Mouse (Mus musculus) liver, embryonic 13.5 days (tissue): ENCODE measurements around the gene Abhd13. TPM values are rescaled to one million over a fixed set of nuclear protein-coding genes. Genes with fewer than 3 reads are reported as not detected.

Experiments
- ATAC-seq: fragments of 200-750 bp; cut with Nextera tagmentation; 2 replicates; pipeline ENCODE4 v1.8.0; 2017; ENCODE audit warnings: low read depth, mild to moderate bottlenecking, moderate number of reproducible peaks, moderate library complexity
- DNase-seq: peaks from one replicate; pipeline ENCODE4 v3.0.0; 2022
- H3K27ac ChIP-seq: fragments of 300-500 bp; sonication (generic); 2 replicates; pipeline ENCODE4 v1.5.1; 2015; ENCODE audit warnings: moderate library complexity, mild to moderate bottlenecking, inconsistent platforms
- H3K27me3 ChIP-seq: fragments of 300-500 bp; sonication (generic); 2 replicates; pipeline ENCODE4 v1.6.1; 2015; ENCODE audit warnings: mild to moderate bottlenecking, inconsistent platforms
- H3K36me3 ChIP-seq: fragments of 300-500 bp; sonication (generic); 2 replicates; pipeline ENCODE4 v1.6.1; 2015; ENCODE audit warnings: mild to moderate bottlenecking, inconsistent platforms
- H3K4me1 ChIP-seq: fragments of 300-500 bp; sonication (generic); replicated peaks from 2 replicates; pipeline ENCODE4 v1.6.1; 2015; ENCODE audit warnings: inconsistent platforms
- H3K4me2 ChIP-seq: fragments of 300-500 bp; sonication (generic); 2 replicates; pipeline ENCODE4 v1.6.1; 2015; ENCODE audit warnings: inconsistent platforms, mild to moderate bottlenecking, moderate library complexity
- H3K4me3 ChIP-seq: fragments of 300-500 bp; sonication (generic); replicated peaks from 2 replicates; pipeline ENCODE4 v1.5.1; 2015; ENCODE audit warnings: mild to moderate bottlenecking, inconsistent platforms
- H3K9ac ChIP-seq: fragments of 300-500 bp; sonication (generic); 2 replicates; pipeline ENCODE4 v1.6.1; 2015; ENCODE audit warnings: mild to moderate bottlenecking, inconsistent platforms
- H3K9me3 ChIP-seq: fragments of 300-500 bp; sonication (generic); replicated peaks from 2 replicates; pipeline ENCODE4 v1.6.1; 2016; ENCODE audit warnings: inconsistent platforms
- WGBS: fragments of 180-500 bp; shearing (Covaris S2); methylation state at CpG from one replicate; pipeline ENCODE4 v1.1.7; 2015; ENCODE audit not compliant: insufficient replicate concordance; 5-methylcytosine and 5-hydroxymethylcytosine counted together
- polyA plus RNA-seq: library from polyadenylated mRNA; unstranded; fragments of >200 nt; fragmentation: Nextera tagmentation; extraction: Ambion mirVana; gene quantifications from 2 replicates; pipeline ENCODE4 v1.2.1, GENCODE M21; 2015

The Abhd13 gene
- polyA plus RNA-seq, 1 experiment from 2014 or later = 4.9 TPM

DNA sequence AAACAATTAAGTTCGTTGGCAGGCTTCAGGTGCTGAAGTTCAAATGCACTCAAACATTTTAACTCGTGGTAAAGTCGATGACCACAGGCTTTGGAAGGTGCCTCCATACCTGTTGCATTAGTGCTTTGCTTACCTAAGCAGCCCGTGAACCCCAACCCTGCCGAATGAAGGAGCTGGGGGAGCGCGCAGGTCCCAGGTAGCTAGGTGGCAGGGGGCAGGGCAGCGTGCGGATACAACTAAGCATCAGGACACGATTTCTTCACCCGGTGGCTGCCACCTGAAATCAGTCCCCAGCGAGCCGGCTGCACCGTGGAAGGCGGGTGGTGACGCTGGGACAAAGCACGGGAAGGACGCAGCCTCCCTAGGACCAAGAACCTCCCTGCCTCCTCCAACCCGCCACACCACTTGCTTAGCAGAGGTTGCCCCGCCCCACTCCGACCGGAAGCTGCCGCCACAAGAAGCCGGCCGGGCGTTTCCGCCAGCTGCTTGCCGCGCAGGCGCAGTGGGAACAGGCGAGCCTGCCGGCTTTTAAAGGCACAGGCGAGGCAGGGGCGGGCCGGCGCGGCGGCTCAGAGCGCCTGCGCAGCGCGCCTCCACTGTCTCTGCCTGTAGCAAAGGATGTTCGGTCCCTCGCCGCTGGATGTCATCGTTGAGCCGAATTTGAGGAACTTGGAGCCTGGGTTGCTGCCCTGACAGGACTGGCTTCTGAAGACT is 1.5 kb upstream of the Abhd13 start:
- WGBS = under 1% methylated on average over 47 of the region's 47 CpGs
- peak; percentile 93 for ATAC-seq
- no peaks in the 10 kb centered on the region for H3K9me3 ChIP-seq
- H3K27ac ChIP-seq = 0 out of 2 replicates have a peak overlapping the region, but pooled peaks have one; percentile 8
- H3K4me1 ChIP-seq = peaks cover 49% of the 10 kb centered on the region
- peaks cover 19% of the 10 kb centered on the region for H3K36me3 ChIP-seq
- H3K9ac ChIP-seq = peak overlapping the region; percentile 91
- no peaks in the 10 kb centered on the region for H3K27me3 ChIP-seq
- H3K4me3 ChIP-seq = peak overlapping the region; percentile 73
- peak; percentile 97 for DNase-seq
- H3K4me2 ChIP-seq = peak overlapping the region; percentile 78

DNA sequence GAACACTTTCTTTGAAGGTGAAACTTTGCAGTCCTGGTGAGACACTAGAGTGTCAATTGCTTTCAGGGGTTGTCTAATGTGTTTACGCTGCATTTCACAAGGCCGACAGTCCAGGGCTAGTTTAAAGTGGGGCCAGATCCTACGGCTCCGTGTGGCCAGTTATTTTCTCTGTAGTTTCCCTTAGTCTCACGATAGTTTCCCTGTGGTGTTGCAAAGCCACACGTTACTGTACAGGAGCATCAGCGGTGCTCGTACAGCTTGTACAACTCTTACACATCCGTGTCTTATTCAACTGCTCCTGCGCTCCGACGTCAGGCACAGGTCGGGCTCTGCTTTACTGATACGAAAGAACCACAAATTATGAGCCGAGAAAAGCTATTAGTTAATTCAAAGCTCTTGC is 491 bp upstream of the Abhd13 start:
- peak overlapping the region; percentile 91 for H3K9ac ChIP-seq
- no peaks in the 10 kb centered on the region for H3K27me3 ChIP-seq
- H3K9me3 ChIP-seq = no peaks in the 10 kb centered on the region
- peak overlapping the region; percentile 61 for H3K27ac ChIP-seq
- H3K4me1 ChIP-seq = peaks cover 53% of the 10 kb centered on the region
- peak overlapping the region; percentile 78 for H3K4me2 ChIP-seq
- WGBS = 32% methylated on average over 15 of the region's 15 CpGs
- peaks cover 18% of the 10 kb centered on the region for H3K36me3 ChIP-seq
- peak overlapping the region; percentile 92 for H3K4me3 ChIP-seq
- DNase-seq (no peak), ATAC-seq (no peak)

DNA sequence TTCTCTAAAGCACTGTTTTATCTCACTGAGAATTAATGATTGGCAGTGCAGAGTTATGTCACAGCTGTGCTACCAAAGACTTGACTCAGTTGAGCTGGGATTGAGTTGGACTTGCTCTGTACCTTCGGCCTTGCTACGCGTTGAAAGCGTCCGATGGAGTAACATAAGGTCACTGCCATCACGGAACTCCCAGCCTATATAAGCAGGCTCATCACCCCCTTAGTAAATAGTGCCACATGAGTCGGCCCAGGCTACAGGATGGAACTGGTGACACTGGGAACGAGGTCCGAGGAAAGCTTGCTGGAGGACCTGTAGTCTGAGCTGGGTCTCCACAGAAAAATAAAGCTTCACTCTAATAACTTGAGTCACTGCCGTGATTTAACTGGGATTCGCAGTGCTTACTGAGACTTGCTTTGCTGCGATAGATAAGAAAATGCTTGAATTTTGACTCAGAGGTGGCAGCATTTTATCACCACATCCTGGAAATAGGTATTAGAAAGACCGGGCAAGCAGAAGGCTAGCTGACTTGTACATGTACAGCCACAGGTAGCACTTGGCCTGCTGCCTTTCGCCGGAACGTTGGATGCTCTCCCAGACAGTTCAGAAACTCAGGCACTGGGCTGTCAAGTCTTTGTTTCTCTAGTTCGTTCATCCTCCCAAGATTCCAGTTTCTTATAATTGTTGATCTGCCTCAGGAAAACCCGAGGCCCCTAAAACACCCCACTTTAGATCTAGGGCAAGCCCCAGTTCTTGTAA is 1.1 kb downstream of the Abhd13 start:
- H3K4me1 ChIP-seq = peaks cover 53% of the 10 kb centered on the region
- peak overlapping the region; percentile 91 for H3K9ac ChIP-seq
- DNase-seq (no peak), ATAC-seq (no peak)
- H3K9me3 ChIP-seq = no peaks in the 10 kb centered on the region
- peak overlapping the region; percentile 92 for H3K4me3 ChIP-seq
- no peaks in the 10 kb centered on the region for H3K27me3 ChIP-seq
- no peak overlapping the region for H3K27ac ChIP-seq
- 38% methylated on average over 18 of the region's 18 CpGs for WGBS
- peaks cover 13% of the 10 kb centered on the region for H3K36me3 ChIP-seq
- H3K4me2 ChIP-seq = peak overlapping the region; percentile 78

DNA sequence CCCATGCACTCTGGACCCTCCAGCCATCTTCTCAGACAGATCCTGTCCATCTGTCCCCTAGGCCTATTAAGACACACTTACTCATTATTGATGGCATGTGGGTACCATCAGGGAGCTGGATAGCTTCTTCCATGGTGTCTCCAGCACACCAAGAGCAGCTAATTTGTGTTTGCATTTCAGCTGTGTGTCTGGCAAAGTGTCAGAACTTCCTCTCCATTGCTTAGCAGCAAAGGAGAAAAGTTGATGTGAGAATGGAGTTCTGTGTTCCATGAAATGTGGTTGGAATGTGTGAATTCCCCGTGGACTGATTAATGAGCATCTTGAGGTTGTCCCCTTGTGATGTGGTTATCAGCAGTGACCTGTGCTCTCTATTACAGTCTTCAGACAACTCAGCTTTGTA is 2.2 kb downstream of the Abhd13 start:
- H3K4me1 ChIP-seq = peaks cover 53% of the 10 kb centered on the region

DNA sequence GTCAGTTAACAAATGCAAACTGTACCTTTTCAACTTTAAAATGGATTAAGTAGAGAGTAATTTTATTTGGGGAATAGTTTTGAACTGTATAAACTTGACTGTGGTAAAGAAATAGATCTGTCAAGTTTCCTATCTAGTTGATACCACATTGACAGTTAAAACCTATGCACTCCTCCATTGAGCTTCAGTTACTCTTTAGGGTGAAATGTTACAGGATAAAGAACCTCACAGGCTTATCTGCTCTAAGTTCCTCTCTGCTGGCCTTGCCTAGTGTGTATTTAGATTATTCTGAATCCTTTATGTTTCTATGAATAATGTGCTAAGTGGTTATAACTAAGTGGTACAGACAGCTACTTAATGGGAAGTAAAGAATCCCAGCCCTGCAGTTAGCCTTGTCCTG is 2.7 kb downstream of the Abhd13 start:
- DNase-seq (no peak), ATAC-seq (no peak)
- Histone ChIP-seq H3K27ac (no peak overlapping the region), H3K9ac (no peak overlapping the region), H3K36me3 (peaks cover 22% of the 10 kb centered on the region), H3K4me2 (no peak overlapping the region), H3K9me3 (no peaks in the 10 kb centered on the region), H3K27me3 (no peaks in the 10 kb centered on the region), H3K4me1 (peaks cover 50% of the 10 kb centered on the region), H3K4me3 (no peak overlapping the region)

More for the DNA sequence above, 2.2 kb downstream of the Abhd13 start:
- DNase-seq (no peak), ATAC-seq (no peak)
- Histone ChIP-seq H3K4me2 (peak overlapping the region; percentile 78), H3K9ac (no peak overlapping the region), H3K36me3 (peaks cover 22% of the 10 kb centered on the region), H3K4me3 (0 out of 2 replicates have a peak overlapping the region, but pooled peaks have one; percentile 92), H3K9me3 (no peaks in the 10 kb centered on the region), H3K27ac (no peak overlapping the region), H3K27me3 (no peaks in the 10 kb centered on the region)
- 18% methylated on average over 1 of the region's 1 CpGs for WGBS

DNA sequence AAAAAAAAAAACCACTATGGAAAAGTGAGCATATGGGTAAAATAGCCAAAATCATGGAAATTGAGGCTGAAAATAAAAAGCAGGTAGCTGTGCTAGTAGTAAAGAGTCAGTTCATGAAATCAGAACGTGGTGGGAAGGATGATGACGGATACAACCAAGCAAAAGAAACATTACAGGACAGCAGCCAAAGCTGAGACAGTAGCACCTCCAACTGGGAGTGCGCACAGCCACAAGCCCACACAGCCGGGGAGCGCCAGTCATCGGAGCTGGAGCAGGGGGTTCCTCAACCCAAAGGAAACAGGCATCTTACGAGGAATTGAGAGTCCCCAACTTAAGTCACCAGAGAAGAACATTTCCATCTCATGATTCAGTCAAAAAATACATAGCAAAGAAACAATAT is 26.6 kb downstream of the Abhd13 start:
- Histone ChIP-seq H3K4me3 (no peak overlapping the region), H3K4me2 (no peak overlapping the region), H3K4me1 (no peaks in the 10 kb centered on the region), H3K9me3 (no peaks in the 10 kb centered on the region), H3K27ac (no peak overlapping the region), H3K27me3 (peaks cover 18% of the 10 kb centered on the region), H3K9ac (no peak overlapping the region), H3K36me3 (no peaks in the 10 kb centered on the region)
- 64% methylated on average over 7 of the region's 7 CpGs for WGBS
- ATAC-seq (no peak), DNase-seq (no peak)

DNA sequence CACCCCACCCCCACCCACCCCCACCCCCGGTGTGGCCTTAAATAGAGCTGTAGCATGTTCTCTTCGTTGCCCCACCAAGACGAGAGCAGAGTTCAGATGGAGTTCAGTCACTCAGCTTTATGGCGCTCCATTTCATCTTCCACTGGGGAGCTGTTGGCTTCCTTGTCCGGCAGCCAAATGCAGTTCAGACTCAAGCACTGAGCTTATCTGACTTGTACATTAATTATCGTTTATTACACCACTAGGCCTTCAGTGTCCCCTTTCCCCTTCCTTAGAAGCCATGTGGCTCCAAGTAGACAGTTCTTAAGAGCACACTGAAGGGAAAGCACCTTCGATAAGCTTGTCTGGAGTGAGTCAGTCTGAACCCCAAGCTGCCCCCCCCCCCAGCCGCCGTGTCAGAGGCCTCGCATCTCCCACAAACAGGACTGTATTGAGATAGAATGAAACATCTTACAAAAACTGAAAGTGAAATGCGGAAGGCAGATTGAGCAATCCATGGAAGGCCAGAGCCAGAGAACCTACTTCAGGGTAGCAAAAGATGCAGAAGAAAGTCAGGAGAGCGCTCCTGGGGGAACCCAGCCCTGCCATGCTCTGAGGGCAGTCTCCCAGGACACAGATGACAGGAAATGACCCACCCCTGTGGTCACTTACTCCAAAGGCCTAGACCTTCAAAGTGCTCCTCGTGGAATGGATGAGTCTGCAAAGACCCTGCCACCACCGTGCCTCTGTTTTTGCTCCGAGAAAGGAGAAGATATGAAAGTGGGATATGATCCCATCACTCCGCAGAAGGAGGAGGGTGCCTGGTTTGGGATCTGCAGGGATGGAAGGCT is 28.9 kb downstream of the Abhd13 start, which contains the start of gene Tnfsf13b:
Gene Tnfsf13b, plus strand, starts transcription at position 312 of the 830 bp plus-strand sequence.
- H3K9ac ChIP-seq = no peak within 1 kb of the TSS
- no peak within 1 kb of the TSS for H3K27ac ChIP-seq
- no peaks in the 10 kb centered on the region for H3K4me1 ChIP-seq
- H3K4me2 ChIP-seq = peak within 1 kb of the TSS; percentile 43
- WGBS = 48% methylated on average over 16 of the region's 16 CpGs
- no peak for DNase-seq
- H3K9me3 ChIP-seq = no peaks in the 10 kb centered on the region
- H3K4me3 ChIP-seq = 0 out of 2 replicates have a peak within 1 kb of the TSS, but pooled peaks have one; percentile 1
- ATAC-seq = no peak
- no peaks in the 10 kb centered on the region for H3K36me3 ChIP-seq
- H3K27me3 ChIP-seq = peaks cover 18% of the 10 kb centered on the region

DNA sequence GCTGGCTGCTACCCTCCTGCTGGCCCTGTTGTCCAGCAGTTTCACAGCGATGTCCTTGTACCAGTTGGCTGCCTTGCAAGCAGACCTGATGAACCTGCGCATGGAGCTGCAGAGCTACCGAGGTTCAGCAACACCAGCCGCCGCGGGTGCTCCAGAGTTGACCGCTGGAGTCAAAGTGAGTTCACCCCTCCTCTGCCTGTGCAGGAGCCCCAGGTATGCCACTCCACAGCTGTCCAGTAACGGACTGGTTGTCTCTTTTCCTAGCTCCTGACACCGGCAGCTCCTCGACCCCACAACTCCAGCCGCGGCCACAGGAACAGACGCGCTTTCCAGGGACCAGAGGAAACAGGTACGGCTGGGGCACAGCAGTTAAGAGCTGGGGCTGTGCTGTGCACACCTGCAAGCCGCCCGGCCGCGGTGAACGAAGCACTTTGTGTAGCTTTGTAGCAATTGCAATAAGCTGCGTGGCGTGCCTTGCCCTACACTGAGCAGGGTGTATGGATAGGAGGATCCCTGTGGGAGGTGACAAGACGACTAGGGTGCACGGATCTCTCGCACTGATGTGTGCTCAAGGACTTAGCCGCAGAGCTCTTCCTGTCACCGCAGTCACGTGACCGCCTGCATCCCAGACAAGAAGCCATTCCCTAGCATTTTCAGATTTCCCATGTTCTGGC is 29.6 kb downstream of the Abhd13 start:
- ATAC-seq (no peak), DNase-seq (no peak)
- Histone ChIP-seq H3K9me3 (no peaks in the 10 kb centered on the region), H3K36me3 (no peaks in the 10 kb centered on the region), H3K4me1 (no peaks in the 10 kb centered on the region), H3K4me3 (0 out of 2 replicates have a peak overlapping the region, but pooled peaks have one; percentile 1), H3K27ac (no peak overlapping the region), H3K9ac (no peak overlapping the region), H3K27me3 (peaks cover 18% of the 10 kb centered on the region), H3K4me2 (peak overlapping the region; percentile 43)
- WGBS = 4% methylated on average over 29 of the region's 29 CpGs

DNA sequence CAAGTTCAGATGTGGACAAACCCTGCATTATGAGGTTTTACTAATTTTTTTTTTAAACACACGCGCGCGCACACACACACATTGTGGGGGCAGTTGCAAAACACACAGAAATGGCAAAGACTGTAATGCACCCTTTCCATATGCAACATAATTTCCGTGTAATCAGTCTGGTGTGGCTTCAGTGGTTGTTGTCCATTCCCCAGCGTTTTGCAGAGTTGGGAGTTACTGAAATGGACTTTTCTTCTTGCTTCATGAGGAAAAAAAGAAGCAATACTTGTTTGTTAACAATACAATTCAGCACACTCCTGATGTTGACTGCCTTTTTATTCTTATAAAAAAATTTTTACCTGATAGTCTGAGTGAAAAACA is 30.1 kb downstream of the Abhd13 start:
- Histone ChIP-seq H3K27ac (no peak overlapping the region), H3K27me3 (peaks cover 18% of the 10 kb centered on the region), H3K9me3 (no peaks in the 10 kb centered on the region), H3K4me3 (0 out of 2 replicates have a peak overlapping the region, but pooled peaks have one; percentile 1), H3K9ac (no peak overlapping the region), H3K36me3 (no peaks in the 10 kb centered on the region), H3K4me1 (no peaks in the 10 kb centered on the region), H3K4me2 (peak overlapping the region; percentile 43)
- ATAC-seq (no peak), DNase-seq (no peak)
- WGBS = 34% methylated on average over 6 of the region's 6 CpGs

DNA sequence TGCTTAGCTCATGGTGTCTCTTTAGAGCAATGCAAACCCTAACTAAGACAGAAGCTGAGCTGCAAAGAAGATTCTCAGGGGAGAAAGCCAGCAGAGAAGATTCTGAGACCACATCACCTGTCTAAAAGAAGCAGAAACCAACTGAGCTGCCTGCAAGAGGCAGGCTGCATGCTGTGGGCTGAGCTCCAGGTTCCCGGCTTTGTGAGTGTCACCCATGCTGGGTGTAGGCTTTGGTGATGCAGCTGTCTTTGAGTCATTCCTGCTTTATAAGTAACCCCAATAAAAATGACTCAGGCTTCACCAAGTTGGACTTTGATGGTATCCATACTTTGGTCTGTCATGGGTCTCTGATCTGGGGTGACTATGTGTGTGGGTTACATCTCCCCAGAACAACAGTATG is 38.7 kb downstream of the Abhd13 start:
- H3K4me2 ChIP-seq = no peak overlapping the region
- no peak overlapping the region for H3K9ac ChIP-seq
- H3K4me3 ChIP-seq = no peak overlapping the region
- no peaks in the 10 kb centered on the region for H3K9me3 ChIP-seq
- H3K27ac ChIP-seq = no peak overlapping the region
- H3K36me3 ChIP-seq = no peaks in the 10 kb centered on the region
- no peaks in the 10 kb centered on the region for H3K4me1 ChIP-seq
- ATAC-seq (no peak), DNase-seq (no peak)
- H3K27me3 ChIP-seq = no peaks in the 10 kb centered on the region
- 54% methylated on average over 1 of the region's 1 CpGs for WGBS

DNA sequence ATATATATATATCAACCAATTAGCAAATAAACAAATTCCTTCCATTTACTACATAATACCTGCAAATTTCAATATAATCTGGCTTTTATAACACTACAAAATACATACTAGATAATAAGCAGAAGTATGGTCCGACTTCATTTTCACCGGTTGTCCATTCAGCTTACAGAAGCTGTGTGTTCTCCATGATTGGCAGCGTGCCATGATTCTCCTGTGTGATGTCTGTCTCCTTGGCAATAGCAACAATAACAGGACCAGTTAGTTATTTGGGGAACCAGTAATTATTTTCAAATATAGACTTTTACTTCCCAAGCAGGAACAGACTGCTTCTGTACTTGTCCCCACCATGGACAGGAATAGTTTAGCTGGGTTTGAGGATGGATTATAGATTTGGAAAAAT is 39.7 kb downstream of the Abhd13 start:
- no peak for ATAC-seq
- no peak overlapping the region for H3K4me3 ChIP-seq
- no peak overlapping the region for H3K4me2 ChIP-seq
- H3K4me1 ChIP-seq = no peaks in the 10 kb centered on the region
- no peak overlapping the region for H3K9ac ChIP-seq
- no peaks in the 10 kb centered on the region for H3K9me3 ChIP-seq
- no peaks in the 10 kb centered on the region for H3K27me3 ChIP-seq
- H3K27ac ChIP-seq = no peak overlapping the region
- no peaks in the 10 kb centered on the region for H3K36me3 ChIP-seq
- DNase-seq = no peak
- 77% methylated on average over 3 of the region's 3 CpGs for WGBS
